Mouse (Mus musculus): Measurements from ENCODE around the gene Pla2g4c.
A peak's percentile ranks its signal among the peaks of the same experiment; 100 is the strongest.

Pla2g4c gene

DNA sequence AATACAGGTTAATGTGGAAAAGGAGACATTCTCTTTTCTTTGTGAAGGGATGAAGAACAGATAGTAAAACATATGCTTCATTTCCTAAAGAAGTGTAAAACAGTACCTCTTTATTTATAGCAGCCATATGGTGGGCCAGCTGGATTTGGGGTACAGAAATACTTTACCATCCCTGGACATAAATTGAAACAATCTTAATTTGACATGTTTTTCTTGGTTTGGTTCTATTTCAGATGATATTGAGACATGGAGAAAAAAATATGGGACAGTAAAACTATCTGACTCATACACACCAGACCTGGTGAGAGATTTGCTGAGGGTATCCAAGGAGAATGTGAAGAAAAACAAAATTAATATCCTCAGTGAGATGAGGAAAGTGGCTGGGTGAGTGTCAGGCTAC lies 31.5 kb downstream of the Pla2g4c start:
- DNase-seq (ENCODE audit: low read depth, low spot score): no peak

DNA sequence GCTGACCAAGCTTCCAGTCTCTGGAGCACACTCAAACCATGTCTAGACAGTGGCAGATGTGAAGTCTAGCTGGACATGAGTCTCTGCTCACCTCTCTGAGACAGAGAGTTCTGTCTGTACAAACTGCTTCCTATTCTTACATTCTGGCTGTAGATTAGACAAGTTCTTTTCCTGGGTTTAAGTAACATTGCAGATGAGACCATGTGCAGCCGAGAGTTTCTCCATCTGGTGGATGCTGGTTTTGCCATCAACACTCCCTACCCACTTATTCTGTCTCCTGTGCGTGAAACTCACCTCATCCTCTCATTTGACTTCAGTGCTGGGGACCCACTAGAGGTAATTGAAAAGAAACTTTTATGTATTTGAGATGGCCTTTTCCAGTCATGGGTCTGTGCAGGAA lies 56.1 kb downstream of the Pla2g4c start:
- no peak for DNase-seq (ENCODE audit: low read depth, low spot score)

DNA sequence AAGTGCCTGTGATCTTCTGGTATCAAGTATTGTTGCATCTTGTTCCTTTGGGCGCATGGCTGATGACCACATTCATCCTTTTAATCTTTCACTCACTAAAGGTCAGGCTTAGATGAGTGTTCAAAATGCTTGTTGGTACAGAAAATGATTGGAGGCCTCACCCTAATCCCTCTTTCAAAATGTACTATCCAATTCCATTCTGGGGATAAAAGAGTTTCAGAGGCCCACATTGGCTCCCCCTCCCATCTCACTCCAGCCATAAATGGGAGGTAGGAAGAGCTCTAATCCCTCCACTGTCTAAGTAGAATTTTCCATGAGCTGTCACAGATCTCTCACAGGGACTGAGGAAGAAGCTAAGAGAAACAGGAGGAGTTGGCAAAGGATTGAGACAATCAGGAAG lies 73.4 kb downstream of the Pla2g4c start, which contains the start of gene Cabp5:
Gene Cabp5, plus strand, starts transcription at position 301 of the 400 bp plus-strand sequence.
- peak; percentile 6 for DNase-seq (ENCODE audit: low read depth, low spot score)
